Mouse (Mus musculus) ES-E14 (cell line): Measurements from ENCODE around the gene Grasp.

ENCODE experiments used
- CHD2 ChIP-seq: IDR thresholded peaks from 2 replicates; pipeline ENCODE4 v1.6.1; 2014; ENCODE audit warnings: mild to moderate bottlenecking, low read depth, low read length, inconsistent platforms
- HCFC1 ChIP-seq: IDR thresholded peaks from 2 replicates; pipeline ENCODE4 v1.6.1; 2012; ENCODE audit warnings: low read length, inconsistent platforms, borderline replicate concordance; ENCODE audit not compliant: insufficient read depth
- MAFK ChIP-seq: IDR thresholded peaks from 2 replicates; pipeline ENCODE4 v1.6.1; 2014; ENCODE audit warnings: mild to moderate bottlenecking, low read depth, low read length, inconsistent platforms; ENCODE audit not compliant: insufficient read depth
- ZC3H11A ChIP-seq: IDR thresholded peaks from 2 replicates; pipeline ENCODE4 v1.6.1; 2012; ENCODE audit warnings: low read depth, mild to moderate bottlenecking, inconsistent platforms, low read length, borderline replicate concordance
- ZNF384 ChIP-seq: IDR thresholded peaks from 2 replicates; pipeline ENCODE4 v1.6.1; 2012; ENCODE audit warnings: low read depth, low read length, inconsistent platforms

DNA sequence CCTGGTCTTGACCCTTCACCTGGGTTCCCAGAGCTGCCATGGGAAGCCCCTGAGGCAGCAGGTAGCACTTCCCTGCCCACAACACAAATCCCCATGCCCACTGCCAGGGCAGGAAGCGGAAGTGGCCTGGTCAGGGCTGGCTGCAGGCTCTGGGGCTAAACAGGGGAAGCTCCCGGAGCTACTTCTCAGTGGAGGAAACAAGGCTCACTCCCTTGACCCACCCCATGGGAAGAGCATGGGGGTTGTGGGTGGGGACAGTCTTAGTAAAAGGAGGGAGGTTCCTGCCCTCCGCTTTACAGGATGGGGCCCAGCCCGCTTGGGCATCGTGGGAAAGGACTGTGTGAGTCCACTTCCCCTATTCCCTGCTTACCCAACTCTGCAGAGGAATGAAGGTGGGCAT, 38.5 kb downstream of the Grasp start:
- TF ChIP-seq HCFC1 = no peak
- TF ChIP-seq ZNF384 = no peak
- TF ChIP-seq ZC3H11A = no peak
- TF ChIP-seq MAFK = no peak
- TF ChIP-seq CHD2 = no peak
